11 mouse cellular contexts compared by ENCODE assay signal in genomic region chr5:143061511-143061910, GRCm38 (mm10). TPM values are rescaled to one million over a fixed set of nuclear protein-coding genes. Genes with fewer than 3 reads are reported as not detected.
DNase-seq lines count a peak whose midpoint lies in the region; ATAC-seq and TF ChIP-seq lines count a peak whose summit lies in the region.
"Had no signal": no experiment of that assay in that cellular context is flagged by ENCODE, and none has a peak within 500 bp of the region (broad histone marks: within the 10 kb centered on the region; RNA-seq: fewer than 3 reads in every experiment).

No protein-coding gene starts in this region.

- peaks cover 58% of the 10 kb centered on the region for H3K36me3 ChIP-seq in forebrain, embryonic 13.5 days (ENCODE audit: poor library complexity, severe bottlenecking)
- H3K36me3 ChIP-seq in forebrain, embryonic 10.5 days (replicated peaks), result peaks cover 89% of the 10 kb centered on the region
- H3K36me3 ChIP-seq in liver, embryonic 14.5 days (replicated peaks; ENCODE audit: control insufficient read depth, insufficient read depth, low read depth), result peaks cover 11% of the 10 kb centered on the region

- DNase-seq in forebrain, embryonic 10.5 days (ENCODE audit: extremely low spot score, low spot score), result no peak
- DNase-seq in right cerebral cortex, postnatal 10 days (ENCODE audit: low spot score in 2 of 2), result peak; percentile 61 to 67
- DNase-seq in right cerebral cortex, postnatal 36 days (ENCODE audit: low spot score in 2 of 2), result no peak
- no peak for DNase-seq in liver, embryonic 14.5 days (ENCODE audit: low read depth in 3 of 3, low spot score in 3 of 3)
- DNase-seq in lung, postnatal 4 days, result no peak
- DNase-seq in lung, postnatal 25 days (ENCODE audit: low spot score), result no peak
- no peak for DNase-seq in gastrocnemius, postnatal 4 days (ENCODE audit: low spot score in 2 of 2)
- DNase-seq: cerebellum, adult 8-10 months; kidney, postnatal 36 days; left cerebral cortex, postnatal 4 days had no signal

- no peak for TF ChIP-seq EP300 in liver, embryonic 14.5 days (IDR thresholded peaks at IDR 0.05; ENCODE audit: low read depth)

- H3K9me3 ChIP-seq in forebrain, embryonic 13.5 days (replicated peaks), result no peaks in the 10 kb centered on the region
- H3K9me3 ChIP-seq in forebrain, embryonic 10.5 days, result no peaks in the 10 kb centered on the region
- no peaks in the 10 kb centered on the region for H3K9me3 ChIP-seq in liver, embryonic 14.5 days (ENCODE audit: control insufficient read depth, low read length)

- peaks cover 12% of the 10 kb centered on the region for H3K4me1 ChIP-seq in forebrain, embryonic 13.5 days
- peaks cover 14% of the 10 kb centered on the region for H3K4me1 ChIP-seq in forebrain, embryonic 10.5 days
- peaks cover 67 to 70% of the 10 kb centered on the region in 2 experiments for H3K4me1 ChIP-seq in liver, embryonic 14.5 days (replicated peaks; ENCODE audit: control insufficient read depth in 2 of 2, insufficient read depth in 2 of 2, low read length in 1 of 2)

- H3K4me3 ChIP-seq in forebrain, embryonic 13.5 days, result no peak overlapping the region
- H3K4me3 ChIP-seq in forebrain, embryonic 10.5 days, result no peak overlapping the region
- H3K4me3 ChIP-seq in liver, embryonic 14.5 days (ENCODE audit: insufficient read depth in 1 of 2, low read depth in 2 of 2, low read length in 2 of 2), result no peak overlapping the region

- no peak for TF ChIP-seq CTCF in liver, embryonic 14.5 days (IDR thresholded peaks at IDR 0.05; ENCODE audit: low read depth)

- no peaks in the 10 kb centered on the region for H3K27me3 ChIP-seq in forebrain, embryonic 13.5 days
- H3K27me3 ChIP-seq in forebrain, embryonic 10.5 days (ENCODE audit: poor library complexity, severe bottlenecking), result no peaks in the 10 kb centered on the region
- H3K27me3 ChIP-seq in liver, embryonic 14.5 days (ENCODE audit: control insufficient read depth, insufficient read depth, low read length), result no peaks in the 10 kb centered on the region

- WGBS in forebrain, embryonic 13.5 days, result 75% methylated on average over 3 of the region's 3 CpGs
- WGBS in forebrain, embryonic 10.5 days, result 74% methylated on average over 3 of the region's 3 CpGs
- 68% methylated on average over 3 of the region's 3 CpGs for WGBS in liver, embryonic 14.5 days (ENCODE audit: insufficient replicate concordance)

- no peak for ATAC-seq in forebrain, embryonic 13.5 days
- ATAC-seq in liver, embryonic 14.5 days (ENCODE audit: insufficient read depth), result no peak

- H3K9ac ChIP-seq in forebrain, embryonic 13.5 days, result no peak overlapping the region
- peak overlapping the region; percentile 44; the same call in 1 of the 2 replicates for H3K9ac ChIP-seq in liver, embryonic 14.5 days (replicated peaks)

- peak overlapping the region; percentile 11 for H3K27ac ChIP-seq in forebrain, embryonic 13.5 days
- no peak overlapping the region for H3K27ac ChIP-seq in forebrain, embryonic 10.5 days
- H3K27ac ChIP-seq in liver, embryonic 14.5 days, result peak overlapping the region; percentile 95

- no peak overlapping the region for H3K4me2 ChIP-seq in forebrain, embryonic 13.5 days
- no peak overlapping the region for H3K4me2 ChIP-seq in liver, embryonic 14.5 days (ENCODE audit: low read depth)

RNA-seq across cellular contexts. Expression of gene Rnf216, which starts 51.3 kb away (rescaled TPM):
- 36.7 and 38.4 TPM in 2 replicates for polyA plus RNA-seq in forebrain, embryonic 13.5 days (2015; fragmentation: Nextera tagmentation; extraction: Ambion mirVana)
- 44.4 and 48.0 TPM in 2 replicates for polyA plus RNA-seq in forebrain, embryonic 10.5 days (2016; fragmentation: Nextera tagmentation; extraction: Ambion mirVana)
- polyA plus RNA-seq in liver, embryonic 14.5 days (2012; rRNA removed), result 8.7 and 9.7 TPM in 2 replicates
- 10.8 and 12.3 TPM in 2 replicates for polyA plus RNA-seq in liver, embryonic 14.5 days (2014; fragmentation: Nextera tagmentation; extraction: Ambion mirVana)
- total RNA-seq in gastrocnemius, postnatal 4 days (2021), result 10 to 100 TPM; 34.0 to 39.8 TPM

Comparison
In these comparisons a context has a peak if more than half of its experiments do, and no peak if none do; other contexts are left out.
1. DNase-seq: peak in right cerebral cortex, postnatal 10 days (2 of 2); none in forebrain, embryonic 10.5 days (single experiment), right cerebral cortex, postnatal 36 days (0 of 2), liver, embryonic 14.5 days (0 of 3), lung, postnatal 4 days (0 of 2), lung, postnatal 25 days (single experiment) and gastrocnemius, postnatal 4 days (0 of 2).